Mouse (Mus musculus): ENCODE measurements at regions not wholly inside any gene's neighbourhood (a gene's known extent, or its start where the extent isn't known, plus 50 kb on each side); places are given as distances from the start of the nearest gene placed in this dataset.

DNA sequence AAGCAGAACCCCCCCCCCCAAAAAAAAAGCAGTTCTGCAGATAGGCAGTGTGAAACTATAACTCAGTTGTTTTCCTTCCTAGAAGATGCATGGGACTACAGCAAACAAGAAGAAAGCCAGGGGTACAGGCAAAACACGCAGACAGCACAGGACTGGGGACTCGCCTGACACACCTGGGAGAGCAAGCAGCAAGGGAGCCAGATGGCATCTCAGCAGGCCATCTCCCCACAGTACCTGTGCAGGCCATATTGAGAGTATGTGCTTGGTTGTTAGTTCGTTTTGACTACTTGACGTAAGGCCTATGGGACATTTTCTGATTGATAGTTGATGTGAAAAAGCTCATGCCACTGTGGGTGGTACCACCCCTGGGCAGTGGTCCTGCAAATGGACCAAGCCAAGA lies 113.4 kb upstream of the Hes1 start:
- H3K27me3 ChIP-seq (ENCODE audit: control insufficient read depth, insufficient read depth, low read length): no peaks in the 10 kb centered on the region
- TF ChIP-seq POLR2A (IDR thresholded peaks at IDR 0.05; ENCODE audit: control insufficient read depth, low read depth, low read length) (no peak), CTCF (IDR thresholded peaks at IDR 0.05; ENCODE audit: control insufficient read depth, insufficient read depth, insufficient replicate concordance, low read depth, low read length) (no peak)
- no peak overlapping the region for H3K27ac ChIP-seq (ENCODE audit: control insufficient read depth, insufficient read depth, low read depth, low read length)
- H3K36me3 ChIP-seq (ENCODE audit: control insufficient read depth, insufficient read depth, low read length): no peaks in the 10 kb centered on the region
- H3K4me3 ChIP-seq (ENCODE audit: control insufficient read depth, low read depth, low read length): no peak overlapping the region
- H3K4me1 ChIP-seq (ENCODE audit: control insufficient read depth, insufficient read depth, low read length): peaks cover 8% of the 10 kb centered on the region

DNA sequence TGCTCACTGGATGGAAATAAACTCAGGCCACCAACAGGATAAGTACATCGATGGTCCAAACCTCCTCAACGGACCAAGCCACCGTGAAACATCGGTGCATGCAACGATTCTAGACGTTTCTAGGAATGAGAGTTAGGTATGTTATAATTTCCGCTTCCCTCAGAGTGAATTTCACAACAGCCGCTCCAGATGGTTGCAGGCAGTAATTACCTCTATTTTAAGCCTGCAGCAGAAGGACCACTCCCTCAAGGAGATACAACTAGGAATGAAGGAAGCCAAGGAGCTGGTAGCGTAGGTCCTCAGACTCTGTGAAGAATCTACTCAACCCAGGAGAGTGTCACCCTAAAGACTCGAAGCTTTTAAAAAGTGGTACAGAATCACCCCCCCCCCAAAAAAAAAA lies 109.5 kb upstream of the Hes1 start:
- H3K27ac ChIP-seq (ENCODE audit: control insufficient read depth, insufficient read depth, low read depth, low read length): no peak overlapping the region
- H3K4me3 ChIP-seq (ENCODE audit: control insufficient read depth, low read depth, low read length): no peak overlapping the region
- no peaks in the 10 kb centered on the region for H3K27me3 ChIP-seq (ENCODE audit: control insufficient read depth, insufficient read depth, low read length)
- no peaks in the 10 kb centered on the region for H3K36me3 ChIP-seq (ENCODE audit: control insufficient read depth, insufficient read depth, low read length)
- no peak for TF ChIP-seq POLR2A (IDR thresholded peaks at IDR 0.05; ENCODE audit: control insufficient read depth, low read depth, low read length)
- TF ChIP-seq CTCF (IDR thresholded peaks at IDR 0.05; ENCODE audit: control insufficient read depth, insufficient read depth, insufficient replicate concordance, low read depth, low read length): no peak
- H3K4me1 ChIP-seq (ENCODE audit: control insufficient read depth, insufficient read depth, low read length): no peaks in the 10 kb centered on the region

DNA sequence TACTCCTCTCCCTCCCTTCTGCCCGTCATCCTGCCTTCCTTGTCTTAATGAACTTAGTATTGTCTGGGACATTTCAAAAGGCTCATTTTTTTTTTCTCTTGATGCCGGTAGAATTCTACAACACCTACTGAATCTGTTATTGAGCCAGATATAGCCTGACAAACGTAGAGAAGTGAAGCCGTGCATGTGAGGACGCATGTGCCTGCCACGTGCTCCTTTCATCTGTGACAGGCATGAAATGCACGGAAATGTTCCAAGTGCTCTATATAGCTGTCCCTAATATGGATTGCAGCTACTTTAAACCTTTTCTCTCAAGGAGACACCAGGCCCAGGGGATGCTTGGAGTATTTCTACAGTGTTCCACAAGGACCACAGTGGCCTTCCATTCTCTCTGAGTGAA lies 107.3 kb upstream of the Hes1 start:
- Histone ChIP-seq H3K27me3 (ENCODE audit: control insufficient read depth, insufficient read depth, low read length) (no peaks in the 10 kb centered on the region), H3K36me3 (ENCODE audit: control insufficient read depth, insufficient read depth, low read length) (no peaks in the 10 kb centered on the region), H3K4me1 (ENCODE audit: control insufficient read depth, insufficient read depth, low read length) (no peaks in the 10 kb centered on the region), H3K4me3 (ENCODE audit: control insufficient read depth, low read depth, low read length) (no peak overlapping the region), H3K27ac (ENCODE audit: control insufficient read depth, insufficient read depth, low read depth, low read length) (no peak overlapping the region)
- TF ChIP-seq POLR2A (IDR thresholded peaks at IDR 0.05; ENCODE audit: control insufficient read depth, low read depth, low read length) (no peak), CTCF (IDR thresholded peaks at IDR 0.05; ENCODE audit: control insufficient read depth, insufficient read depth, insufficient replicate concordance, low read depth, low read length) (no peak)

DNA sequence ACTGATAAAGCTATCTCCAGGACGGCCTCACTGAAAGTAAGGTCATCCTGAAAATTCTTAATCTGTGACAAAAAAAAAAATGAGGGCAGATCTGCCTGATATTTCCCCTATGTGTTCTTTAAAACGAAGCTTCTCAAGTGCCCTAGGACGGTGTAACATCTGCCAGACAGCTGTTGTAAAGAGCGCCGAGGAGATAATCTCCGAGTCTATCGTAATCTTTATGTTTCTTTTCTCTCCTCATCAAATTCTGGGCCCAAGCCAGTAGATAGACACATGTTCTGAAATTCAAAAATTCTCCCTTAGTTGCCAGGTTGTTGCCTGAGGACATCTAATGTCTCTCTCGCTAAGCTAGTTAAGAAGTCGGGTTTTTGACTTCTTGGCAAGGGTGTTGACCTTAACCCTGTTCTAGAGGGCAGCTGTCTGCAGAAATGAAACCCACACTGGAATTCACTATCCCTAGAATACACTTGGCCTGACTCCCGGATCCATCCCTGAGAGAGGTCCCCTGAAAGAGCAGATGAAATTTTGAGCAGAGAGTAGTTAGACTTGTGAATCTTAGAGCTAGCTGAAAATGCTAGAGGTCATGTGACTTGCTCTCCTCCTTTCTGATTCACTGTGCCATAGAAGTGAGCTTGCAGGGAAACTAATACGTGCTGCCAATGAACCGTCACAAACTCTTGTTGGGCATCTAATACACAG lies 104.1 kb upstream of the Hes1 start:
- Histone ChIP-seq H3K4me1 (ENCODE audit: control insufficient read depth, insufficient read depth, low read length) (no peaks in the 10 kb centered on the region), H3K27me3 (ENCODE audit: control insufficient read depth, insufficient read depth, low read length) (no peaks in the 10 kb centered on the region), H3K36me3 (ENCODE audit: control insufficient read depth, insufficient read depth, low read length) (no peaks in the 10 kb centered on the region), H3K4me3 (ENCODE audit: control insufficient read depth, low read depth, low read length) (no peak overlapping the region), H3K27ac (ENCODE audit: control insufficient read depth, insufficient read depth, low read depth, low read length) (no peak overlapping the region)
- TF ChIP-seq CTCF (IDR thresholded peaks at IDR 0.05; ENCODE audit: control insufficient read depth, insufficient read depth, insufficient replicate concordance, low read depth, low read length): no peak
- TF ChIP-seq POLR2A (IDR thresholded peaks at IDR 0.05; ENCODE audit: control insufficient read depth, low read depth, low read length): no peak

DNA sequence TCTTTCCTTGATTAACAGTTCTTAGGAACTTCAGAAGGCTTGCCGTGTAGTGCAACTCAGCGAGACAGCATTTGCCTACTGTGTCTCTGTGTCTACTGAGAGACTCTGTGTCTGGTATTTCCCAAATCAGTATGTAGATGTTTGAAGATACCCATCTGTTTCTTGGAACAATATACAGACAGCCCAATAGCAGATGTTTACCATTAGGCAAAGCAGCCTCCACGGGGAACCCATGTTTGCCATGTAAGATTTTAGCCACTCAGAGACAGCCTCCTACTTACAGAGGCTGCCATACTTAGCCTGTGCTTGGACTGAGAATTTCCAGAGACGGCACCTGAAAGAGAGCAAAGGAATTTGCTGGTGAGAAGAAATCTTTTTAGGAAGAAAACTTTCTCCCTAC lies 100.9 kb upstream of the Hes1 start:
- no peak overlapping the region for H3K4me3 ChIP-seq (ENCODE audit: control insufficient read depth, low read depth, low read length)
- no peak for TF ChIP-seq CTCF (IDR thresholded peaks at IDR 0.05; ENCODE audit: control insufficient read depth, insufficient read depth, insufficient replicate concordance, low read depth, low read length)
- TF ChIP-seq POLR2A (IDR thresholded peaks at IDR 0.05; ENCODE audit: control insufficient read depth, low read depth, low read length): no peak
- H3K27me3 ChIP-seq (ENCODE audit: control insufficient read depth, insufficient read depth, low read length): no peaks in the 10 kb centered on the region
- no peak overlapping the region for H3K27ac ChIP-seq (ENCODE audit: control insufficient read depth, insufficient read depth, low read depth, low read length)
- H3K36me3 ChIP-seq (ENCODE audit: control insufficient read depth, insufficient read depth, low read length): no peaks in the 10 kb centered on the region
- H3K4me1 ChIP-seq (ENCODE audit: control insufficient read depth, insufficient read depth, low read length): no peaks in the 10 kb centered on the region

DNA sequence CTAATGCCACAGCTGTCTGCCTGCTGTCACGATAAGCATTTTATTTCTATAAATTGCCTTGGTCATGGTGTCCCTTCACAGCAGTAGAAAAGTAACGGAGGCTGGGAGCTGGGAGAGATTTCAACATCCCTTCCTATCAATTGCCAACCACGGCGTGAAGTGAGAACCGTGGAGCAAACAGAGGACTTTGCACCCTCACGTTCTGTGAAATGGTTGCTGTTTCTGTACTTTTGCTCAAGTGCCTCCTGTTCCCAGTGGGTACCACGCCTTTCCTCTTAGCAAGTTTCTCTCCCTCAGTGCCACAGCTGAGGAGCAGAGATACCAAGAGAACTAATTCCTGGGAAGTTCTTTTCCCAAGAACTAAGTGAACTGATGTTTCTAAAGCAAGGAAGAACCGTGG lies 99.6 kb upstream of the Hes1 start:
- Histone ChIP-seq H3K36me3 (ENCODE audit: control insufficient read depth, insufficient read depth, low read length) (no peaks in the 10 kb centered on the region), H3K27ac (ENCODE audit: control insufficient read depth, insufficient read depth, low read depth, low read length) (no peak overlapping the region), H3K4me3 (ENCODE audit: control insufficient read depth, low read depth, low read length) (no peak overlapping the region), H3K27me3 (ENCODE audit: control insufficient read depth, insufficient read depth, low read length) (no peaks in the 10 kb centered on the region), H3K4me1 (ENCODE audit: control insufficient read depth, insufficient read depth, low read length) (no peaks in the 10 kb centered on the region)
- TF ChIP-seq POLR2A (IDR thresholded peaks at IDR 0.05; ENCODE audit: control insufficient read depth, low read depth, low read length) (no peak), CTCF (IDR thresholded peaks at IDR 0.05; ENCODE audit: control insufficient read depth, insufficient read depth, insufficient replicate concordance, low read depth, low read length) (no peak)

DNA sequence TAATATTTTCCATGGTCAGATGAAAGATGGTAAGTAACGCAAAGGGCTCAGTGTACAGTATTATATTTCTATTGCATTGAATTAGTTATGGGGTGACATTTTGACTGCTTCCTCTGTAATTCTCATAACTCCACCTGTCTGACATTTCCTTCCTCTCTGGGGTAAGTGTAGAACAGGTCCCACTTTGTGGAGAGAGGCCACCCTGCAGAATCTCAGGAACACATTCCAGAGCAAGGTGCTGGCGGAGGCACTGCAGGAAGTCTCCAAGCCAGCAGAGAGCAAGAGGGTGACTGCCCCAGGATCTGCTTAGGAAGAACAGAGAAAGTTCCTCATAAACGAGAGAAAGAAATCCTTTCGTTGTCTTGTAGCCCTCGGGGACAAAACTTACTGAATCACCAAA lies 95.4 kb upstream of the Hes1 start:
- Histone ChIP-seq H3K36me3 (ENCODE audit: control insufficient read depth, insufficient read depth, low read length) (no peaks in the 10 kb centered on the region), H3K4me1 (ENCODE audit: control insufficient read depth, insufficient read depth, low read length) (peaks cover 2% of the 10 kb centered on the region; the same call in 1 of the 2 replicates), H3K27me3 (ENCODE audit: control insufficient read depth, insufficient read depth, low read length) (no peaks in the 10 kb centered on the region), H3K27ac (ENCODE audit: control insufficient read depth, insufficient read depth, low read depth, low read length) (no peak overlapping the region), H3K4me3 (ENCODE audit: control insufficient read depth, low read depth, low read length) (no peak overlapping the region)
- no peak for TF ChIP-seq POLR2A (IDR thresholded peaks at IDR 0.05; ENCODE audit: control insufficient read depth, low read depth, low read length)

DNA sequence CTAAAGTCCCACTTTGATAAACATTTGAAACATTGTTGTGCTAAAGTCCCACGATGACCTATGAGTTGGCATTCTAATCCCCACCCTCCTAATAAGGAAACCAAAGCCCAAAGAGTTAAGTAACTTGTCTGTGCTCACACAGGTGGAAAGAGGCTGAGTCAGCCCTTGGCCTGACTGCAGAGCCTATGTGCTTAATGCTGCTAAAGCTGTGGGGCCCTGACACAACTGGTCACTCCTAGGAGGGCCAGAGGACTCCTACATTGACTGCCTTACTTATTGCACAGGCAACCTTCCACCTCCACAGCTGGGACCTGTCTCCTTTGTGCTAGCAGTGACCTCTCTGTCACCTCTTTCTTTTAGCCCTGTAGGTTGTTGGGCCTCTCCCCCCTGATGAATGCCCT lies 91.4 kb upstream of the Hes1 start:
- H3K36me3 ChIP-seq (ENCODE audit: control insufficient read depth, insufficient read depth, low read length): no peaks in the 10 kb centered on the region
- no peaks in the 10 kb centered on the region for H3K27me3 ChIP-seq (ENCODE audit: control insufficient read depth, insufficient read depth, low read length)
- TF ChIP-seq CTCF (IDR thresholded peaks at IDR 0.05; ENCODE audit: control insufficient read depth, insufficient read depth, insufficient replicate concordance, low read depth, low read length): no peak
- TF ChIP-seq POLR2A (IDR thresholded peaks at IDR 0.05; ENCODE audit: control insufficient read depth, low read depth, low read length): no peak
- peaks cover 2% of the 10 kb centered on the region; the same call in 1 of the 2 replicates for H3K4me1 ChIP-seq (ENCODE audit: control insufficient read depth, insufficient read depth, low read length)
- no peak overlapping the region for H3K27ac ChIP-seq (ENCODE audit: control insufficient read depth, insufficient read depth, low read depth, low read length)
- H3K4me3 ChIP-seq (ENCODE audit: control insufficient read depth, low read depth, low read length): no peak overlapping the region
